Mouse (Mus musculus): ENCODE data around the gene Pgbd5. TPM values are rescaled to one million over a fixed set of nuclear protein-coding genes. Genes with fewer than 3 reads are reported as not detected.
A peak's percentile ranks its signal among the peaks of the same experiment; 100 is the strongest.

The Pgbd5 gene
- total and polyA plus RNA-seq, 3 experiments, result 0.43 to 0.98 (median 0.55) TPM

- 15% methylated on average over 10 of the region's 10 CpGs for WGBS
- Histone ChIP-seq H3K4me3 (no peak overlapping the region), H3K27me3 (ENCODE audit: control insufficient read depth, insufficient read depth, low read length) (peaks cover 2% of the 10 kb centered on the region; the same call in 1 of the 2 replicates), H3K4me1 (ENCODE audit: control insufficient read depth, insufficient read depth, low read length) (no peaks in the 10 kb centered on the region; the same call in 1 of the 2 replicates), H3K9ac (ENCODE audit: low read depth, low read length) (no peak overlapping the region), H3K27ac (no peak overlapping the region), H3K36me3 (ENCODE audit: control insufficient read depth, insufficient read depth, low read length) (no peaks in the 10 kb centered on the region), H3K79me2 (replicated peaks; ENCODE audit: control insufficient read depth, insufficient read depth, low read length) (no peaks in the 10 kb centered on the region)
- DNase-seq, result no peak
- intact Hi-C loops (cut with DNase I), result no loop called here
- TF ChIP-seq CTCF (IDR thresholded peaks at IDR 0.05) (no peak), EP300 (IDR thresholded peaks at IDR 0.05; ENCODE audit: insufficient read depth, low read depth, low read length) (no peak), POLR2A (IDR thresholded peaks at IDR 0.05; ENCODE audit: insufficient read depth, low read depth, low read length) (no peak)
These were observed 3.7 kb downstream of the Pgbd5 start for GRCm38 (mm10) chr8:124435707-124436243.

GRCm38 (mm10) chr8:124435170-124435569 is 4.3 kb downstream of the Pgbd5 start:
- no peak for DNase-seq
- H3K36me3 ChIP-seq (ENCODE audit: control insufficient read depth, insufficient read depth, low read length), result no peaks in the 10 kb centered on the region
- no peaks in the 10 kb centered on the region for H3K79me2 ChIP-seq (replicated peaks; ENCODE audit: control insufficient read depth, insufficient read depth, low read length)
- no peak overlapping the region for H3K4me3 ChIP-seq
- 37% methylated on average over 4 of the region's 4 CpGs for WGBS
- no peak overlapping the region for H3K9ac ChIP-seq (ENCODE audit: low read depth, low read length)
- no peaks in the 10 kb centered on the region; the same call in 1 of the 2 replicates for H3K4me1 ChIP-seq (ENCODE audit: control insufficient read depth, insufficient read depth, low read length)
- peaks cover 2% of the 10 kb centered on the region; the same call in 1 of the 2 replicates for H3K27me3 ChIP-seq (ENCODE audit: control insufficient read depth, insufficient read depth, low read length)
- TF ChIP-seq CTCF (IDR thresholded peaks at IDR 0.05), result no peak
- no peak for TF ChIP-seq POLR2A (IDR thresholded peaks at IDR 0.05; ENCODE audit: insufficient read depth, low read depth, low read length)
- no peak for TF ChIP-seq EP300 (IDR thresholded peaks at IDR 0.05; ENCODE audit: insufficient read depth, low read depth, low read length)
- no peak overlapping the region for H3K27ac ChIP-seq
- intact Hi-C loops (cut with DNase I), result no loop called here

- no peaks in the 10 kb centered on the region; the same call in 1 of the 2 replicates for H3K4me1 ChIP-seq (ENCODE audit: control insufficient read depth, insufficient read depth, low read length)
These were observed 5.2 kb downstream of the Pgbd5 start for GRCm38 (mm10) chr8:124434126-124434790.

GRCm38 (mm10) chr8:124433451-124434125 is 5.9 kb downstream of the Pgbd5 start:
- TF ChIP-seq EP300 (IDR thresholded peaks at IDR 0.05; ENCODE audit: insufficient read depth, low read depth, low read length) (no peak), POLR2A (IDR thresholded peaks at IDR 0.05; ENCODE audit: insufficient read depth, low read depth, low read length) (no peak)
- H3K9ac ChIP-seq (ENCODE audit: low read depth, low read length), result peak overlapping the region; percentile 32; the same call in 1 of the 2 replicates
- H3K4me3 ChIP-seq, result peak overlapping the region; percentile 43
- intact Hi-C loops (cut with DNase I), result no loop called here
- no peaks in the 10 kb centered on the region; the same call in 1 of the 2 replicates for H3K4me1 ChIP-seq (ENCODE audit: control insufficient read depth, insufficient read depth, low read length)
- no peak overlapping the region for H3K27ac ChIP-seq
- 2% methylated on average over 56 of the region's 56 CpGs for WGBS
- DNase-seq, result peak in 1 of 2 experiments; percentile 27
- peaks cover 2% of the 10 kb centered on the region; the same call in 1 of the 2 replicates for H3K27me3 ChIP-seq (ENCODE audit: control insufficient read depth, insufficient read depth, low read length)
- no peaks in the 10 kb centered on the region for H3K36me3 ChIP-seq (ENCODE audit: control insufficient read depth, insufficient read depth, low read length)
- no peaks in the 10 kb centered on the region for H3K79me2 ChIP-seq (replicated peaks; ENCODE audit: control insufficient read depth, insufficient read depth, low read length)

More at GRCm38 (mm10) chr8:124434126-124434790, 5.2 kb downstream of the Pgbd5 start:
- peak overlapping the region; percentile 43 for H3K4me3 ChIP-seq
- TF ChIP-seq EP300 (IDR thresholded peaks at IDR 0.05; ENCODE audit: insufficient read depth, low read depth, low read length), result no peak
- no peak for TF ChIP-seq POLR2A (IDR thresholded peaks at IDR 0.05; ENCODE audit: insufficient read depth, low read depth, low read length)
- TF ChIP-seq CTCF (IDR thresholded peaks at IDR 0.05), result no peak
- under 1% methylated on average over 81 of the region's 101 CpGs for WGBS
- H3K27me3 ChIP-seq (ENCODE audit: control insufficient read depth, insufficient read depth, low read length), result peaks cover 2% of the 10 kb centered on the region; the same call in 1 of the 2 replicates
- peak; percentile 95 to 96 for DNase-seq
- H3K9ac ChIP-seq (ENCODE audit: low read depth, low read length), result peak overlapping the region; percentile 32; the same call in 1 of the 2 replicates
- H3K79me2 ChIP-seq (replicated peaks; ENCODE audit: control insufficient read depth, insufficient read depth, low read length), result no peaks in the 10 kb centered on the region
- H3K27ac ChIP-seq, result no peak overlapping the region
- intact Hi-C loops (cut with DNase I), result no loop called here
- no peaks in the 10 kb centered on the region for H3K36me3 ChIP-seq (ENCODE audit: control insufficient read depth, insufficient read depth, low read length)

GRCm38 (mm10) chr8:124430881-124431280 is 8.6 kb downstream of the Pgbd5 start:
- WGBS, result 42% methylated on average over 6 of the region's 6 CpGs
- H3K4me1 ChIP-seq (ENCODE audit: control insufficient read depth, insufficient read depth, low read length), result no peaks in the 10 kb centered on the region; the same call in 1 of the 2 replicates
- intact Hi-C loops (cut with DNase I), result no loop called here
- DNase-seq, result no peak
- H3K36me3 ChIP-seq (ENCODE audit: control insufficient read depth, insufficient read depth, low read length), result no peaks in the 10 kb centered on the region
- no peak overlapping the region for H3K9ac ChIP-seq (ENCODE audit: low read depth, low read length)
- TF ChIP-seq POLR2A (IDR thresholded peaks at IDR 0.05; ENCODE audit: insufficient read depth, low read depth, low read length), result no peak
- no peak for TF ChIP-seq CTCF (IDR thresholded peaks at IDR 0.05)
- no peak for TF ChIP-seq EP300 (IDR thresholded peaks at IDR 0.05; ENCODE audit: insufficient read depth, low read depth, low read length)
- peaks cover 2% of the 10 kb centered on the region; the same call in 1 of the 2 replicates for H3K27me3 ChIP-seq (ENCODE audit: control insufficient read depth, insufficient read depth, low read length)
- no peaks in the 10 kb centered on the region for H3K79me2 ChIP-seq (replicated peaks; ENCODE audit: control insufficient read depth, insufficient read depth, low read length)
- H3K4me3 ChIP-seq, result no peak overlapping the region
- no peak overlapping the region for H3K27ac ChIP-seq
